Mouse (Mus musculus): ENCODE measurements around the gene Polr2a. TPM values are rescaled to one million over a fixed set of nuclear protein-coding genes. Genes with fewer than 3 reads are reported as not detected.

The Polr2a gene
- polyA plus RNA-seq, 1 experiment from 2014 or later = 14.8 TPM

GRCm38 (mm10) chr11:69729063-69729462, 29.4 kb downstream of the Polr2a start:
- H3K9ac ChIP-seq (ENCODE audit: low read depth, low read length) = no peak overlapping the region
- no peak overlapping the region for H3K4me3 ChIP-seq (ENCODE audit: low read length)
- H3K4me2 ChIP-seq (ENCODE audit: low read depth, low read length) = no peak overlapping the region
- no peak overlapping the region for H3K27ac ChIP-seq (ENCODE audit: low read length)
- H3K4me1 ChIP-seq (ENCODE audit: control insufficient read depth, insufficient read depth, low read length) = no peaks in the 10 kb centered on the region
- 27% methylated on average over 3 of the region's 3 CpGs for WGBS
- no peaks in the 10 kb centered on the region for H3K36me3 ChIP-seq (ENCODE audit: control insufficient read depth, insufficient read depth, low read length)
- H3K9me3 ChIP-seq (ENCODE audit: control insufficient read depth, low read length) = no peaks in the 10 kb centered on the region
- no peak for ATAC-seq
- H3K27me3 ChIP-seq (replicated peaks; ENCODE audit: control insufficient read depth, insufficient read depth, low read length) = no peaks in the 10 kb centered on the region

- 33% methylated on average over 5 of the region's 5 CpGs for WGBS
- no peaks in the 10 kb centered on the region for H3K4me1 ChIP-seq (ENCODE audit: control insufficient read depth, insufficient read depth, low read length)
Observed at GRCm38 (mm10) chr11:69725951-69726350, 32.5 kb downstream of the Polr2a start.

DNA sequence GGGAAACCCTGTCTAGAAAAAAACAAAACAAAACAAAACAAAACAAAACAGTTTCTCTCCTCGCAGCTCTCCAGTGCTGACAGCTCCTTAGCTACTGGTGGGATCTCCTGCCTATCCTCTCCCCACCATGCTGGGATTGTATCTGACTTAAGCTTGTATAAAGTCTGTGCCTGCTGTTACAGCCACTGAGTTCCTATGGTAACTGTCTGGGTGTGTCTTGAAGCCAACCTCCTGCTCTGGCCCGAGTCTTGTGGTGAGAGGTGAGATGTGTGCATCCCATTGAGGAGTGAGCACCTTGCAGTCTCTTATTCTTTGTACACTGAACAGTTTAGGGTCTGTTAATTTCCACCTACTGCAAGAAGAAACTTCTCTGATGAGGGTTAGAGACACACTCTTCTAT, 35.4 kb downstream of the Polr2a start:
- no peaks in the 10 kb centered on the region for H3K27me3 ChIP-seq (replicated peaks; ENCODE audit: control insufficient read depth, insufficient read depth, low read length)
- no peak overlapping the region for H3K9ac ChIP-seq (ENCODE audit: low read depth, low read length)
- ATAC-seq = no peak
- H3K4me3 ChIP-seq (ENCODE audit: low read length) = no peak overlapping the region
- no peak overlapping the region for H3K27ac ChIP-seq (ENCODE audit: low read length)
- 45% methylated on average over 2 of the region's 2 CpGs for WGBS
- H3K36me3 ChIP-seq (ENCODE audit: control insufficient read depth, insufficient read depth, low read length) = no peaks in the 10 kb centered on the region
- no peak overlapping the region for H3K4me2 ChIP-seq (ENCODE audit: low read depth, low read length)
- H3K4me1 ChIP-seq (ENCODE audit: control insufficient read depth, insufficient read depth, low read length) = no peaks in the 10 kb centered on the region
- no peaks in the 10 kb centered on the region for H3K9me3 ChIP-seq (ENCODE audit: control insufficient read depth, low read length)

More at GRCm38 (mm10) chr11:69725951-69726350, 32.5 kb downstream of the Polr2a start:
- Histone ChIP-seq H3K4me2 (ENCODE audit: low read depth, low read length) (no peak overlapping the region), H3K4me3 (ENCODE audit: low read length) (no peak overlapping the region), H3K27me3 (replicated peaks; ENCODE audit: control insufficient read depth, insufficient read depth, low read length) (no peaks in the 10 kb centered on the region), H3K9ac (ENCODE audit: low read depth, low read length) (no peak overlapping the region), H3K36me3 (ENCODE audit: control insufficient read depth, insufficient read depth, low read length) (no peaks in the 10 kb centered on the region), H3K27ac (ENCODE audit: low read length) (no peak overlapping the region), H3K9me3 (ENCODE audit: control insufficient read depth, low read length) (no peaks in the 10 kb centered on the region)
- ATAC-seq = no peak

- Histone ChIP-seq H3K36me3 (ENCODE audit: control insufficient read depth, insufficient read depth, low read length) (no peaks in the 10 kb centered on the region), H3K27ac (ENCODE audit: low read length) (no peak overlapping the region), H3K4me2 (ENCODE audit: low read depth, low read length) (no peak overlapping the region), H3K4me3 (ENCODE audit: low read length) (no peak overlapping the region), H3K4me1 (ENCODE audit: control insufficient read depth, insufficient read depth, low read length) (peaks cover 4% of the 10 kb centered on the region), H3K9ac (ENCODE audit: low read depth, low read length) (no peak overlapping the region), H3K27me3 (replicated peaks; ENCODE audit: control insufficient read depth, insufficient read depth, low read length) (no peaks in the 10 kb centered on the region), H3K9me3 (ENCODE audit: control insufficient read depth, low read length) (no peaks in the 10 kb centered on the region)
- WGBS = 60% methylated on average over 6 of the region's 6 CpGs
- no peak for ATAC-seq
Observed at GRCm38 (mm10) chr11:69720852-69721251, 37.6 kb downstream of the Polr2a start.

DNA sequence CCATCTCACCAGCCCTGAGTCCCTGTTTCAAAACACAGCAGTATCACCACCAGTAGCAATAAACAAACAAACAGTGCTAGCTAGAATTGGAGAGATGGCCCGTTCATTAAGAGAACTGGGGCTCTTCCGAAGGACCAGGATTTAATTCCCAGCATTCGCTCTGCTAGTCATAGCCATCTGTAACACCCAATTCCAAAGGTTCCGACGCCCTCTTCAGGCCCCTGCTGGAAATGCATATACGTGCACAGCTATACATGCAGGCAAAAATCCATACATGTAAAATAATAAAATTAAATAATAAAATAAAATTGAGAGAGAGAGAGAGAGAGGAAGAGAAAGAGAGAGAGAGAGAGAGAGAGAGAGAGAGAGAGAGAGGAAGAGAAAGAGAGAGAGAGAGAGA, 39.0 kb downstream of the Polr2a start:
- 67% methylated on average over 6 of the region's 6 CpGs for WGBS

DNA sequence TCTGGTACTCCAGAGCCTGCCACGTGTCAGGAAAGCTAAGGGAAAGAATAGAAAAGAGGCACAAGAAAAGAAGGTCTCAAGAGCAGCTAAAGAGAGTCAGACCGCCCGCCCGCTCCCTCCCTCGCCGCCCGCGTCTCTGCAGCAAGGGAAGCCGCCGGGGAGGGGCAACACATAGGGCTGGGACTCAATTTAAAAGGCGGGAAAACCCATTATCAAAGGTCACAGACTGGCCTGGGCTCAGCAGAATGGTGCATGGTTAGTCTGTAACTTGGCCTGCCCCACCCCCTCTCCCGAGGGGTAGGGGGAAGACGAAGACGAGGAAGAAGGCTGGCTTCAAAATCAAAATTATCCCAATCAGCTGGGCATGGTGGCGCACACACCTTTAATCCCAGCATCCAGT, 39.8 kb downstream of the Polr2a start:
- Histone ChIP-seq H3K27ac (ENCODE audit: low read length) (no peak overlapping the region), H3K36me3 (ENCODE audit: control insufficient read depth, insufficient read depth, low read length) (no peaks in the 10 kb centered on the region), H3K4me3 (ENCODE audit: low read length) (no peak overlapping the region), H3K27me3 (replicated peaks; ENCODE audit: control insufficient read depth, insufficient read depth, low read length) (no peaks in the 10 kb centered on the region), H3K9me3 (ENCODE audit: control insufficient read depth, low read length) (no peaks in the 10 kb centered on the region), H3K4me1 (ENCODE audit: control insufficient read depth, insufficient read depth, low read length) (peaks cover 5% of the 10 kb centered on the region), H3K4me2 (ENCODE audit: low read depth, low read length) (0 out of 2 replicates have a peak overlapping the region, but pooled peaks have one; percentile 0), H3K9ac (ENCODE audit: low read depth, low read length) (no peak overlapping the region)
- 31% methylated on average over 15 of the region's 15 CpGs for WGBS
- ATAC-seq = peak; percentile 75; the same call in 1 of the 2 replicates

More for the DNA sequence above, 39.0 kb downstream of the Polr2a start:
- Histone ChIP-seq H3K27ac (ENCODE audit: low read length) (no peak overlapping the region), H3K27me3 (replicated peaks; ENCODE audit: control insufficient read depth, insufficient read depth, low read length) (no peaks in the 10 kb centered on the region), H3K9me3 (ENCODE audit: control insufficient read depth, low read length) (no peaks in the 10 kb centered on the region), H3K4me3 (ENCODE audit: low read length) (no peak overlapping the region), H3K4me1 (ENCODE audit: control insufficient read depth, insufficient read depth, low read length) (peaks cover 5% of the 10 kb centered on the region), H3K4me2 (ENCODE audit: low read depth, low read length) (no peak overlapping the region), H3K9ac (ENCODE audit: low read depth, low read length) (no peak overlapping the region), H3K36me3 (ENCODE audit: control insufficient read depth, insufficient read depth, low read length) (no peaks in the 10 kb centered on the region)
- no peak for ATAC-seq

DNA sequence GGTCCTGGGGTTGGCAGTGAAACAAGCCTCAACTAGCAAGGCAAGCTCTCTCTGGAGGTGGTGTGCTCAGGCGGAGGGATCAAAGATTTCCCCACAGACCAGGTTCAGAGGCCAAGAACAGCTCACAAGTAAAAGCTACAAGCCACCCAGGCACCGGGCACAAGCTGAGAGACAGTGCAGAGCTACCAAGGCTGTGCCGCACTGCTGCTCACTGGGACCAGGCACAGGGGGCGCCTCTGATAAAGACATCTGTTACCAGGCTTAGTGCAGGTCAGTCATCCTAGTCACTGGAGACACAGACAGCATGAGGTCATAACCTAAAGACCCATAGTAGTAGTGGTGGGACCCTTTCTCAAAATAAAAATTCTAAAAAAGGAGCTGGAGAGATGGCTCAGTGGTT, 41.5 kb downstream of the Polr2a start:
- Histone ChIP-seq H3K9ac (ENCODE audit: low read depth, low read length) (no peak overlapping the region), H3K4me3 (ENCODE audit: low read length) (no peak overlapping the region), H3K27ac (ENCODE audit: low read length) (no peak overlapping the region), H3K4me1 (ENCODE audit: control insufficient read depth, insufficient read depth, low read length) (peaks cover 5% of the 10 kb centered on the region), H3K36me3 (ENCODE audit: control insufficient read depth, insufficient read depth, low read length) (no peaks in the 10 kb centered on the region), H3K4me2 (ENCODE audit: low read depth, low read length) (no peak overlapping the region), H3K27me3 (replicated peaks; ENCODE audit: control insufficient read depth, insufficient read depth, low read length) (no peaks in the 10 kb centered on the region), H3K9me3 (ENCODE audit: control insufficient read depth, low read length) (no peaks in the 10 kb centered on the region)
- no peak for ATAC-seq
- 80% methylated on average over 4 of the region's 4 CpGs for WGBS

- Histone ChIP-seq H3K36me3 (ENCODE audit: control insufficient read depth, insufficient read depth, low read length) (no peaks in the 10 kb centered on the region), H3K27ac (ENCODE audit: low read length) (no peak overlapping the region), H3K4me1 (ENCODE audit: control insufficient read depth, insufficient read depth, low read length) (peaks cover 5% of the 10 kb centered on the region), H3K9me3 (ENCODE audit: control insufficient read depth, low read length) (no peaks in the 10 kb centered on the region), H3K4me3 (ENCODE audit: low read length) (no peak overlapping the region), H3K9ac (ENCODE audit: low read depth, low read length) (no peak overlapping the region), H3K4me2 (ENCODE audit: low read depth, low read length) (no peak overlapping the region), H3K27me3 (replicated peaks; ENCODE audit: control insufficient read depth, insufficient read depth, low read length) (no peaks in the 10 kb centered on the region)
- ATAC-seq = peak; percentile 64
- 11% methylated on average over 5 of the region's 5 CpGs for WGBS
Observed at GRCm38 (mm10) chr11:69715929-69716328, 42.5 kb downstream of the Polr2a start.

DNA sequence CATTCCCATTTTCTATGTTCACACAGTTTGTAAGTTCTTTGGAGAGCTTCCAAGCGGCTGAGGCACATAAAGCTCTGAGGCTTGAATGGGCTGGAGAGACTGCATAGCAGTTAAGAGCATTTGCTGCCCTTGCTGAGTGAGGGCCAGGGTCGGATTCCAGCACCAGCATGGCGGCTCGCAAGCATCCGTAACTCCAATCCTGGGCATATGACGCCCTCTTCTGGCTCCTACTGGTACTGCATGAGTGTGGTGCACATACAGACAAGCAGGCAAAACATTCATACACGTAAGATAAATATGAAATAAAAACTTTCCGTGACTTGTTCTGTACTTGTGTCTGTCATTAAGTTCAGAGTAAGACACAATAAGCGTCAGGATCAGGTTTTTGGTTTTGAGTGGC, 43.0 kb downstream of the Polr2a start:
- peaks cover 5% of the 10 kb centered on the region for H3K4me1 ChIP-seq (ENCODE audit: control insufficient read depth, insufficient read depth, low read length)
- no peaks in the 10 kb centered on the region for H3K9me3 ChIP-seq (ENCODE audit: control insufficient read depth, low read length)
- ATAC-seq = no peak
- H3K4me3 ChIP-seq (ENCODE audit: low read length) = no peak overlapping the region
- WGBS = 55% methylated on average over 9 of the region's 9 CpGs
- no peak overlapping the region for H3K4me2 ChIP-seq (ENCODE audit: low read depth, low read length)
- no peak overlapping the region for H3K27ac ChIP-seq (ENCODE audit: low read length)
- no peaks in the 10 kb centered on the region for H3K27me3 ChIP-seq (replicated peaks; ENCODE audit: control insufficient read depth, insufficient read depth, low read length)
- H3K9ac ChIP-seq (ENCODE audit: low read depth, low read length) = no peak overlapping the region
- H3K36me3 ChIP-seq (ENCODE audit: control insufficient read depth, insufficient read depth, low read length) = no peaks in the 10 kb centered on the region

DNA sequence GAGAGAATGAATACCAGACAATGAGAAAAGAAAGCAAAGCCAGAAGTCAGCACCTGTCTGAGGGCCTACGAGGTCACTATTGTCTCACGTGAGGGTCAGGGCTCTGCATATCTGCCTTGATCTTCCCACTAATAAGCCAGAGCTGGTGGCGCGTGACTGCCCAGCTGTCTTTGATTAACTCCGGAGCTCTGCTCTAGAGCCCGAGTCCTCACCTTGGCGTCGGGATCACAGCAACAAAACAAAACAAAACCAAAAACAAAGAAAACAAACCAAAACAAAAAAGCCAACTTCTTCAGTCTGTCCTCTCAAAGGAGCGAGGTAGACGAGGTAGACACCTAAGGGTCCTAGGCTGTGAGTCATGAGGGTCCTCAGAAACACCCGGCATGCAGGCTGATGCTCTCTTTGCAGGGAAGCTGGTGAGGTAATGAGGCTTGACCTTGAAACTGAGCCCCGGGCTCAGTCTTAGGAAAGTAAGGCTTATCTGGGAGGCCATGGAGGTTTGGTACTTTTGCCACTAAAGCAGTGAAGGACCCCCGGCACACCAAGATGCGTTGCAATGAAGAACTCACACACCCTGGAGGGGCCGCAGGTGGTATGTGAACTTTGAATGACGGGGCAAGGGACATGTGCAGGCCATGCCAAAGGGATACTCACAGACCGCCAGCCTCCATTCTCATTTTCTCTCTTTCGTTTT, 43.7 kb downstream of the Polr2a start:
- Histone ChIP-seq H3K4me2 (ENCODE audit: low read depth, low read length) (no peak overlapping the region), H3K36me3 (ENCODE audit: control insufficient read depth, insufficient read depth, low read length) (no peaks in the 10 kb centered on the region), H3K4me1 (ENCODE audit: control insufficient read depth, insufficient read depth, low read length) (peaks cover 5% of the 10 kb centered on the region), H3K9ac (ENCODE audit: low read depth, low read length) (no peak overlapping the region), H3K27me3 (replicated peaks; ENCODE audit: control insufficient read depth, insufficient read depth, low read length) (no peaks in the 10 kb centered on the region), H3K4me3 (ENCODE audit: low read length) (no peak overlapping the region), H3K27ac (ENCODE audit: low read length) (no peak overlapping the region), H3K9me3 (ENCODE audit: control insufficient read depth, low read length) (no peaks in the 10 kb centered on the region)
- ATAC-seq = no peak
- 74% methylated on average over 18 of the region's 18 CpGs for WGBS

Data from intestine, embryonic 16.5 days (tissue).